Mouse (Mus musculus) forebrain, embryonic 12.5 days (tissue): ENCODE measurements around the gene Hs6st1. TPM values are rescaled to one million over a fixed set of nuclear protein-coding genes. Genes with fewer than 3 reads are reported as not detected.

ENCODE experiments used
- ATAC-seq: fragments of 200-750 bp; cut with Nextera tagmentation; 2 replicates; pipeline ENCODE4 v1.8.0; 2017; ENCODE audit warnings: moderate TSS enrichment; ENCODE audit not compliant: low FRiP score
- H3K27ac ChIP-seq: fragments of 300-500 bp; sonication (generic); 2 replicates; pipeline ENCODE4 v1.5.1; 2016; ENCODE audit warnings: mild to moderate bottlenecking
- H3K27me3 ChIP-seq: fragments of 300-500 bp; sonication (generic); 2 replicates; pipeline ENCODE4 v1.6.1; 2016; ENCODE audit warnings: mild to moderate bottlenecking
- H3K36me3 ChIP-seq: fragments of 300-500 bp; sonication (generic); replicated peaks from 2 replicates; pipeline ENCODE4 v1.6.1; 2016; ENCODE audit warnings: mild to moderate bottlenecking
- H3K4me1 ChIP-seq: fragments of 300-500 bp; sonication (generic); 2 replicates; pipeline ENCODE4 v1.6.1; 2016
- H3K4me2 ChIP-seq: fragments of 300-500 bp; sonication (generic); 2 replicates; pipeline ENCODE4 v1.6.1; 2016; ENCODE audit warnings: mild to moderate bottlenecking, moderate library complexity
- H3K4me3 ChIP-seq: fragments of 300-500 bp; sonication (generic); replicated peaks from 2 replicates; pipeline ENCODE4 v1.5.1; 2016; ENCODE audit warnings: mild to moderate bottlenecking
- H3K9ac ChIP-seq: fragments of 300-500 bp; sonication (generic); 2 replicates; pipeline ENCODE4 v1.6.1; 2016; ENCODE audit warnings: mild to moderate bottlenecking
- H3K9me3 ChIP-seq: fragments of 300-500 bp; sonication (generic); 2 replicates; pipeline ENCODE4 v1.6.1; 2016
- WGBS: fragments of 180-500 bp; shearing (Covaris S2); methylation state at CpG from one replicate; pipeline ENCODE4 v1.1.7; 2016; 5-methylcytosine and 5-hydroxymethylcytosine counted together
- polyA plus RNA-seq: library from polyadenylated mRNA; unstranded; fragments of >200 nt; fragmentation: Nextera tagmentation; extraction: Ambion mirVana; gene quantifications from 2 replicates; pipeline ENCODE4 v1.2.1, GENCODE M21; 2016

Hs6st1 gene
- polyA plus RNA-seq, 1 experiment from 2014 or later, result 8.4 TPM

DNA sequence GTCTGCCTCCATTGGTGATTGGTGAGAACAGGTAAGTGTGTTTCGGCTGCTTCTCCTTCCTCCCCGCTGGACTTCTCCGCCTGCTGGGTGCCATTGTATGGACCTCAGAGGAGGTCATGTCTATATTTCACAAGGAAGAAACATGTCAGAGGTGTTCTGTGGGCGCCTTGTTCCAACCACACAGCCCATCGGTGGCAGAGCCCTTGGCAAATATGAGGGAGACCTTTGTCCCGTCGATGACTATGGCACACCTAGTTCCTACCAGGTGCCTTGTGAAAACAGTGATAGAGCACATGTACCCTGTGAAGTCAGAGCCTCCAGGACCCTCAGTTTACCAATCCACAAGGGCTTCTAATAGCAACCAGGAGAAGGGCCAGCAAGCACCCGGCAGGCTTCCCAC, 25.5 kb downstream of the Hs6st1 start:
- no peak overlapping the region for H3K9ac ChIP-seq
- peaks cover 21% of the 10 kb centered on the region for H3K36me3 ChIP-seq
- no peak overlapping the region for H3K4me3 ChIP-seq
- no peaks in the 10 kb centered on the region for H3K9me3 ChIP-seq
- H3K27ac ChIP-seq, result no peak overlapping the region
- ATAC-seq, result no peak
- peaks cover 26% of the 10 kb centered on the region for H3K4me1 ChIP-seq
- no peaks in the 10 kb centered on the region for H3K27me3 ChIP-seq
- WGBS, result 95% methylated on average over 8 of the region's 8 CpGs
- no peak overlapping the region for H3K4me2 ChIP-seq

DNA sequence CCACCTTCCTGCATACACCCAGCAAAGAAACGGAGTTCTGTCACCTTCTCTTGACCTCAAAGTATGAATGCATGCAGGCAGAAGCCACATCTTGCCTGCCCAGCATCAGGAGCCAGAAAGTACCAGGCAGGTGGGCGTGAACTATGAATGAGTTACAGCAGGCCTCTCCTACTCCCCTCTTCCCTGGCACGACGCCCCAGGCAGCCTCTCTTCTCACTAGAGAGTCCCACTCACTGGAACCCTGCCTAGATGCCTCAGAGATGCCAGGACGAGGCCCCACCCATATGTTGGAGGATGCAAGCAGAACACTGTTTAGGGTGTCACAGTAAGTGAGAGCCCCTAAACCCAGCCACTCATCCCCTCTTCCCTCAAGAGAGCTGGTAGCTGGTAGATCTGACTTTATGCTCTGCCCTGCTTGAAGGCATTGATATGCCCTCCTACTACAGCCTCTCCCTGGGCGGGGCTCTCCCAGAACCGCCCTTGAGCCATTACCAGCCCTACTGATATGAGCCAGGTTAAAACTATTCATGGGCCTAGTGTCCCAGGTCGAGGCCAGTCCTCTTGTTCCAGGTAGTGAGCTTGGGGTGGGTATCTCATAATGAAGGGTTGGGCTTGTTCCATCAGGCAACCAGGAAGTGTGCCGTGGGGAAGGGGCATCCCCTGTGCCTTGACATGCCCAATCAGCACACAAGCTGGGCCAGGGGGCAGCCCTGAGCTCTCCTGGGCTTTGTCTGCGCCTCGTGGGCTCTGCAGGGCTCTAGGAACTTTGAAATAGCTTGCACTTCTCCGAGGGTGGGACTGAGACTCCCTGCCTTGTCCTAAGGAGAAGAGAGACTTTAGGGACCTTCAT, 27.4 kb downstream of the Hs6st1 start:
- ATAC-seq, result no peak
- WGBS, result 85% methylated on average over 12 of the region's 12 CpGs
- no peak overlapping the region for H3K9ac ChIP-seq

DNA sequence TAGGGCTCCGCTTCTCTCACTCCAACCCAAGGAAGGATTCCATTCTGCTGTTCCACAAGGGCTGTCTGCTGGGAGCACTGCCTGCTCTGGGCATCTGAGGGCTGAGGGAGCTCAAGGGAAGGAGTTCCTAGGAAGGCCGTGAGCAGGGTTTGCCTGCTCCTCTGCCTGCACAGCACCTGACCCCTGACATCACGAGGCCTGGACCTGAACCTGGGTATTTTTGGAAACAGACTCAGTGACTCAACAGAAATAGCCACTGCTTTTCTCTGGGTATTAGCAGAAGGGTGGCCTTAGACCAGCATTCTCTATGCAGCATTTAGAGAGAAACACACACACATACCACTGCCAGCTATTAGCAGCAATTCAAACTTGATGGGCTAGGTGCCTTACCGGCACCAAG, 30.2 kb downstream of the Hs6st1 start:
- no peak overlapping the region for H3K27ac ChIP-seq
- no peak overlapping the region for H3K4me2 ChIP-seq
- no peaks in the 10 kb centered on the region for H3K27me3 ChIP-seq
- whole genome bisulfite sequencing, result 91% methylated on average over 4 of the region's 4 CpGs
- no peaks in the 10 kb centered on the region for H3K9me3 ChIP-seq
- H3K36me3 ChIP-seq, result peaks cover 43% of the 10 kb centered on the region
- H3K4me1 ChIP-seq, result no peaks in the 10 kb centered on the region
- H3K4me3 ChIP-seq, result no peak overlapping the region
- H3K9ac ChIP-seq, result no peak overlapping the region
- ATAC-seq, result no peak

More for the DNA sequence above, 27.4 kb downstream of the Hs6st1 start:
- Histone ChIP-seq H3K9me3 (no peaks in the 10 kb centered on the region), H3K27ac (no peak overlapping the region), H3K36me3 (peaks cover 24% of the 10 kb centered on the region), H3K4me2 (no peak overlapping the region), H3K4me1 (peaks cover 7% of the 10 kb centered on the region; the same call in 1 of the 2 replicates), H3K27me3 (no peaks in the 10 kb centered on the region), H3K4me3 (no peak overlapping the region)

DNA sequence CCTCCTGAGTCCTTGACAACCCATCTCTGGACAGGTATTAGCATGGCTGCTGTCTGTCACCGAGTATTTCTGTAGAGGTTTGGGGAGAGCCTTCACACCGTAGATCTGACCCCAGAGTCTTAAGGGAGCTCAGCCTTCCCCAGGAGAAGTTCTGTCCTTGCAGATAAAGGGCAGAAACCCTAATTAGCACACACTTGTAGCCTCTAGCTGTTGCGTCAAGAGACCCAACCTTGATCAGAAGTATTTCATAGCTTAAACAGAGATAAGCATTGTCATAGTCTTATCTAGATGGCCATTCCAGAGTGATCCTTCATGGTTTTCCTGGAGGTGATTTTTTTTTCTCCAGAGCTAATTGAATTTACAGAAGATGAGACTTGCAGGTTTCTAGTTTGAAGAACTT, 32.2 kb downstream of the Hs6st1 start:
- Histone ChIP-seq H3K4me2 (no peak overlapping the region), H3K9me3 (no peaks in the 10 kb centered on the region), H3K4me1 (no peaks in the 10 kb centered on the region), H3K27ac (no peak overlapping the region), H3K9ac (no peak overlapping the region), H3K27me3 (no peaks in the 10 kb centered on the region), H3K36me3 (peaks cover 46% of the 10 kb centered on the region), H3K4me3 (no peak overlapping the region)
- 94% methylated on average over 3 of the region's 3 CpGs for WGBS
- ATAC-seq, result no peak

DNA sequence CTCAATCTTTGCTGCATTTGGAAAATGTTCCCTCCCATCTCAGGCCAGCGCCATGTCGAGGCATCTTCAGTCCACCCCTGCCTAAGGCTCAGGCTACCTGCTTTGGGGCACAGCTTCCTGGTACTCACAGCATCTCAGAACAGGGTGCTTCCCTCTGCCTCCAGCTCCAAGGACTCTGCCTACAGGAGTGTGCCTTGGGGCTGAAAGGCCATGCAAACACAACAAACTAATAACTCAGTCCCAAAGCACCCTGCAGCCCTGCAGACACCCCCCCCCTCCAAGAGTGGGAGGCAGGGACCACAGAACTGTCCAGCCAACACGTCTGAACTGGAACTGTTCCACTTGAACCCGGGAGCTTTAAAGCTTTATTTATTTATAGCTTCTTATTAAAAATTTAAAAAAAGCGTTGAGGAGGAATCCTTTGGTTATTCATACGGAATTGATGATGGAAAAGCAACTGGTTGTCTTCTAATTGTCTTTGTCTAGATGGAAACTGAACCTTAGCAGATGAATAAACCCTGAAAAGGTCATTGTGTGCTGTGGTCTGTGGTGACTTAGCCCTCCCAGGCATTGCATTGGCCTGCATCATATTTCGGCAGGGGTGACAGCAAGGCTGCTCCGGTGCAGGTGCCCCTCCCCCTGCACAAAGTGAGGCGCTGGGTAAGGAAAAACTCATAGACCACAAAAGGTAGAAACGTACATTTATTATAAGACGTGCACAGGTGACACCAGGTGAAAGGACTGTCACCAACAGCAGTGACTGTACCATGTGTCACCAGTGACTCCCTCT, 37.9 kb downstream of the Hs6st1 start:
- peaks cover 54% of the 10 kb centered on the region for H3K36me3 ChIP-seq
- ATAC-seq, result no peak
- no peak overlapping the region for H3K9ac ChIP-seq
- H3K27ac ChIP-seq, result no peak overlapping the region
- H3K4me1 ChIP-seq, result no peaks in the 10 kb centered on the region
- no peaks in the 10 kb centered on the region for H3K27me3 ChIP-seq
- H3K9me3 ChIP-seq, result no peaks in the 10 kb centered on the region
- H3K4me3 ChIP-seq, result no peak overlapping the region
- 91% methylated on average over 11 of the region's 11 CpGs for WGBS
- H3K4me2 ChIP-seq, result no peak overlapping the region

DNA sequence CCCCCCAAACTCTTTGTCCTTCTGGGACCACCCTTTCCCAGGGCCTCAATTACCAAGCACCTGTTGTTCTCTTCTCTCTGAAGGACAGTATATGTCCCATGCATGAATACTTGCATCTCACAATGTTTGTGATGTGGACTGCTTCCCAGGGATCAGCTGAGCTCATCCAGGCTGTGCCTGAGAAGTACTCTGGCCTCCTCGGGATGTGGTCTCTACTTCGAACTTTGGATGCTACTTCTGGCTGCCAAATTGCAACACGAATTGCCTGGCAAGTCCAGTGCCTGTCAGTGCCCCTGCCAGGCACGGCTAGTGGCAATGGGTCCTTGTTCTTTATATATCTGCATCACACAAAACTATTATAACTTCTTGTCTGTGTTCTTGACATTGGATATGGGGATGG, 41.8 kb downstream of the Hs6st1 start:
- 80% methylated on average over 4 of the region's 4 CpGs for WGBS
- H3K4me2 ChIP-seq, result no peak overlapping the region
- H3K9me3 ChIP-seq, result no peaks in the 10 kb centered on the region
- H3K9ac ChIP-seq, result no peak overlapping the region
- no peak for ATAC-seq
- no peaks in the 10 kb centered on the region for H3K4me1 ChIP-seq
- H3K27me3 ChIP-seq, result no peaks in the 10 kb centered on the region
- H3K36me3 ChIP-seq, result peaks cover 19% of the 10 kb centered on the region
- H3K4me3 ChIP-seq, result no peak overlapping the region
- no peak overlapping the region for H3K27ac ChIP-seq

DNA sequence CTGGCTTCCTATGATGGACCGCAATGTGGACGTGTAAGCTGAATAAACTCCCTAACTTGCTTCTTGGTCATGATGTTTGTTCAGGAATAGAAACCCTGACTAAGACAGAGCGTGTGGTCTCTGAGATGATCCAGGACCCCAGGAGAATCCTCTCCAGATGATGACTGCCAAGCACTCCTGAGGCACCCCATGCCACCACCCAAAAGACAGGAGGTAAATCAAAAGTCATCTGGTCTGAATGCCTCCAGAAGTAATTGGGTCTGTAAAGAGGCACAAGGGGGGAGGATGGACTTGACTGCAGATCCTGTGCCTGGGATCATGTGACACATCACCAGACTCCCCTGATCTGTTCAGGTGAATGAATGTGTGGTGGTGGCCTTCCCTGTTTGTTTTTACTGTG, 44.5 kb downstream of the Hs6st1 start:
- Histone ChIP-seq H3K9ac (no peak overlapping the region), H3K27ac (no peak overlapping the region), H3K9me3 (no peaks in the 10 kb centered on the region), H3K4me3 (no peak overlapping the region), H3K36me3 (no peaks in the 10 kb centered on the region), H3K4me1 (no peaks in the 10 kb centered on the region), H3K4me2 (no peak overlapping the region), H3K27me3 (no peaks in the 10 kb centered on the region)
- ATAC-seq, result no peak
- WGBS, result 88% methylated on average over 3 of the region's 3 CpGs

DNA sequence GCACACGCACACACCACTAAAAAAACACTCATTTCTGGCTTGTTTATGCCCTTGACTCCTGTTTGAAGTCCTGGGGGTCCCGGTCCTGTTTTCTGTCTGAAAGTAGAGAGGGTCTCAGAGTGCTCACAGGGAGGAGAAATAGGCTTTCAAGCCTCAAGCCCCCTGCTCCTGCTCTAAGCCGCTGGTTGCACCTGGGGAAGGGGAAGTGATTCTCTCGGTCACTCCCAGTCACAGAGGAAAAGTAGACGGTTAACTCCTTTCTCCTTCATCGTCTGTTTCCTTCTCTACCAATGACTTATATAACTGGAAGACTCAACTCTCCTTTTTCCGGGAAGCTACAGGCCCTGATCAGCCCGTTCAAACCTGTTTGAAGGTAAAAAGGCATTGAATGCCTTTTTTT, 45.5 kb downstream of the Hs6st1 start:
- no peak overlapping the region for H3K9ac ChIP-seq
- no peak overlapping the region for H3K4me2 ChIP-seq
- no peaks in the 10 kb centered on the region for H3K36me3 ChIP-seq
- no peaks in the 10 kb centered on the region for H3K4me1 ChIP-seq
- 86% methylated on average over 8 of the region's 8 CpGs for WGBS
- no peak overlapping the region for H3K27ac ChIP-seq
- no peak overlapping the region for H3K4me3 ChIP-seq
- no peaks in the 10 kb centered on the region for H3K27me3 ChIP-seq
- no peaks in the 10 kb centered on the region for H3K9me3 ChIP-seq
- ATAC-seq, result no peak

DNA sequence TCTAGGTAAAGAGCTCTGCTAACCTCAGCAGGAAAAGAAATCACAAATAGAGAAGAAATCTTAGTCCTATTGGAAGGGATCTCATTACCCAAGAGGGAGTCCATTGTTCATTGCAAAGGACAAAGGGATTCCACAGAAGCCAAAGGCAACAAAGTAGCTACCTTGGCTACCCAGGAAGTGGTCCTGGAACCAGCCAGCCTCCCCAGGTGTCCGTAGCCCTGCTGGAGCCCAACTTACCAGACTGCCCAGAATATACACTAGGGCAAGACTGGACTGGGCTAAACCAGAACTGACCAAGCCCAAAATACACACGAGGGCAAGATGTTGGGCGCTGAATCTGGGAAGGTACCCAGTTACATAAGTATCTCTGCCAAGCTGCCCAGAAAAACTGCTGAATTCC, 46.6 kb downstream of the Hs6st1 start:
- Histone ChIP-seq H3K9me3 (no peaks in the 10 kb centered on the region), H3K27ac (no peak overlapping the region), H3K4me1 (no peaks in the 10 kb centered on the region), H3K36me3 (no peaks in the 10 kb centered on the region), H3K27me3 (no peaks in the 10 kb centered on the region), H3K4me3 (no peak overlapping the region), H3K4me2 (no peak overlapping the region), H3K9ac (no peak overlapping the region)
- WGBS, result 90% methylated on average over 3 of the region's 3 CpGs
- no peak for ATAC-seq

DNA sequence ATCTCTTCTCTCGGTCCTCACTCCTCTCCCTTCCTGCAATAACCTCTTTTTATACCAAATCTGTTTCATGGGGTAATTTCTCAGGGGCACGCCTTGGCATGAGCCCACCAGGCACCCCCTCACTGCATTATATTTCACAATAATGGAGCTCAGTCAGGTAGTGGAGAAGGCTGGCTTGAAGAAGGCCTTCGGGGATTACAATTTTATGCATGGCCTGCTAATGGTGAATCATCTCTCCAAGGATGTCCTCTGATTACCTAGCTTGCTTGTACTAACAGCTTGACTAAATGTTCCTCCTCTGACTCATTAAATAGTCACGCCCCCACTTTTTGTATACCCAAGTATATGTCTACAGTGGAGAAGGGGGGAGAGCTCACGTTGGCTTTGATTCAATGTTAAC, 48.3 kb downstream of the Hs6st1 start:
- WGBS, result 87% methylated on average over 5 of the region's 5 CpGs
- H3K4me3 ChIP-seq, result no peak overlapping the region
- no peaks in the 10 kb centered on the region for H3K4me1 ChIP-seq
- H3K27ac ChIP-seq, result no peak overlapping the region
- H3K9ac ChIP-seq, result no peak overlapping the region
- H3K36me3 ChIP-seq, result no peaks in the 10 kb centered on the region
- no peak overlapping the region for H3K4me2 ChIP-seq
- H3K27me3 ChIP-seq, result no peaks in the 10 kb centered on the region
- no peak for ATAC-seq
- no peaks in the 10 kb centered on the region for H3K9me3 ChIP-seq

DNA sequence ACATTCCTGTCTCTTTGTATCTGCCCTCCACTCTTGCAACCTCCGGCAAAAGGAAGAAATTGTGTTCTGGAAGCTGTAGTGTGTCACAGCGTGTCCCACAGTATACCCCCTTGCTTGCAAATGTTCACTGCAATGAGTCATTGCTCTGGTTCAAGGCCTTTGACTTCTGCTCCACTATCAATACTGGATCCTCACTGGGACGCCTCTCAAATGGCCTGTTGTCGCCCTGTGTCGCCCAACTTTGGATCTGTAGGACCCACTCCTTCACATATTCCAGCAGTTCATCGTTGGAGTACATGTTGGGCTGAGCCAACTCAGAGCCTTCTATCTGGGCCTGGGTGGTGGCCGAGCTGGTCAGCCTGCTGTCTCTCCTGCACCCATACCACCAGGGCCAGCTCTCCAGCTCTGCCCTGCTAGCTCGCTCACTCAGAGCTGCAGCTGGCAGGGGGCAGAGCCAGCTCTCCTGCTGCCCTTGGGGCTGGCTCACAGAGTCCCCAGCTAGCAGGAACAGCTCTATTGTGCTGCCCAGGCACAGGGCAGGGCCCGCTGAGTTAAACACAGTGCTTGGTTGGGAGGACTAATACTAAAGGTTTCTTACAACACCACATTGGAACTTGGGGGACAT, 50.0 kb downstream of the Hs6st1 start:
- WGBS, result 81% methylated on average over 9 of the region's 9 CpGs
- H3K9me3 ChIP-seq, result no peaks in the 10 kb centered on the region
- no peak overlapping the region for H3K27ac ChIP-seq
- no peak overlapping the region for H3K4me2 ChIP-seq
- ATAC-seq, result no peak
- H3K4me3 ChIP-seq, result no peak overlapping the region
- H3K4me1 ChIP-seq, result no peaks in the 10 kb centered on the region
- H3K9ac ChIP-seq, result no peak overlapping the region
- no peaks in the 10 kb centered on the region for H3K36me3 ChIP-seq
- H3K27me3 ChIP-seq, result no peaks in the 10 kb centered on the region

DNA sequence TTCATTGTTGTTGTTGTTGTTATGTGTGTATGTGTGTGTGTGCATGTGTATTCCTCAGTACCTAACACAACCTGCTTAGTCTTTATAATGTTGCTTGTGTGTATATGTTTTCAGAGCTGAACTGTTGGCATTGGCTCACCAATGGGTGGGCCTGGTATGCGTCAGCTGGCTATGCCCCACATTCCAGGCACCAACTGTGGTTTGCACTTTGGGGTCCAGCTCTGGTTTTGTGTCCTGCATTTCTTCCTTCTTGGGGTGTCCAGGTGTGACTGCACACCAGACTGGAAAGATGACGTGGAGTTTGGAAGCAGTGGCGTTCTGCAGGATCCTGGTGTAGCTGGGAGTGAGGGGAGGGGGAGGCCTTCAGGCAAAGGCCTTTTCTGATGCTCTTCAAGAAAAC, 50.8 kb downstream of the Hs6st1 start:
- H3K4me2 ChIP-seq, result no peak overlapping the region
- H3K9me3 ChIP-seq, result no peaks in the 10 kb centered on the region
- no peak overlapping the region for H3K27ac ChIP-seq
- H3K36me3 ChIP-seq, result no peaks in the 10 kb centered on the region
- WGBS, result 90% methylated on average over 3 of the region's 3 CpGs
- no peaks in the 10 kb centered on the region for H3K27me3 ChIP-seq
- H3K4me1 ChIP-seq, result no peaks in the 10 kb centered on the region
- H3K9ac ChIP-seq, result no peak overlapping the region
- no peak overlapping the region for H3K4me3 ChIP-seq
- no peak for ATAC-seq
